Mouse (Mus musculus): ENCODE results near the gene Gstm6. TPM values are rescaled to one million over a fixed set of nuclear protein-coding genes. Genes with fewer than 3 reads are reported as not detected.
"Not testable (repeated sequence)": the region's sequence is repeated elsewhere in the genome, so short reads cannot be mapped to it uniquely, and the experiment has no call there.

Gene Gstm6
- not detected in 2 replicates for total RNA-seq (2017)

GRCm38 (mm10) chr3:107943239-107943990, at the start of gene Gstm6:
Gstm6 (minus strand) TSS chr3:107943749.
- ATAC-seq (ENCODE audit: extremely low read depth, insufficient number of reproducible peaks, low FRiP score, poor library complexity, severe bottlenecking): no peak

DNA sequence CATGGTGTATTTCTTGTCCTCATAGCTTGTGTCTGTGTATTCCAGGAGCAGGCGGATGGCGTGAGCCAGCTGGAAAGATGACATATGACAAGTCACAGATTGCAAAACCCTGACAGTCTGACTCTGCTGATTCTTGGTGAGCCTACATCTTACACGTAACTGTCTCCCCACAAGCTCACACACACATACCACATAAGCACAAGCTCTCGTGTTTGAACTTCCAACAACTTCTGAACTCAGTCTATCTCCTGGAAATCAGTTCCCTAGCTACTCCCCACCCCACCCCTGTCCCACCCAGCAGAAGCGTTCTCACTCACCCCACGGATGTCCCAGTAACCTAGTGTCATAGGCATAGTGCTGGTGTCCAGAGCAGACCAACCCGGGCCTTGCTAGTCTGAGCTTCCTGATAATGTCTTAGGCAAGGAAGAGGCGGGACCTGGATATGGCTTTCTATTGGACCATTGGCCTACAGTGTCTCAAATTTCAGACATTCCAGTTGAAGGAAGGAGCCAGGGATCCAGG, 42.6 kb upstream of the Gstm6 start, which contains the start of gene Gstm2:
TSS of gene Gstm2 (minus strand) at position 413 of the 522 bp plus-strand sequence.
- no peak for ATAC-seq (ENCODE audit: extremely low read depth, insufficient number of reproducible peaks, low FRiP score, poor library complexity, severe bottlenecking)

GRCm38 (mm10) chr3:107985141-107985540, 41.6 kb upstream of the Gstm6 start:
- not testable (repeated sequence) for ATAC-seq (ENCODE audit: extremely low read depth, insufficient number of reproducible peaks, low FRiP score, poor library complexity, severe bottlenecking)

GRCm38 (mm10) chr3:107984471-107984870, 40.9 kb upstream of the Gstm6 start:
- ATAC-seq (ENCODE audit: extremely low read depth, insufficient number of reproducible peaks, low FRiP score, poor library complexity, severe bottlenecking): no peak

DNA sequence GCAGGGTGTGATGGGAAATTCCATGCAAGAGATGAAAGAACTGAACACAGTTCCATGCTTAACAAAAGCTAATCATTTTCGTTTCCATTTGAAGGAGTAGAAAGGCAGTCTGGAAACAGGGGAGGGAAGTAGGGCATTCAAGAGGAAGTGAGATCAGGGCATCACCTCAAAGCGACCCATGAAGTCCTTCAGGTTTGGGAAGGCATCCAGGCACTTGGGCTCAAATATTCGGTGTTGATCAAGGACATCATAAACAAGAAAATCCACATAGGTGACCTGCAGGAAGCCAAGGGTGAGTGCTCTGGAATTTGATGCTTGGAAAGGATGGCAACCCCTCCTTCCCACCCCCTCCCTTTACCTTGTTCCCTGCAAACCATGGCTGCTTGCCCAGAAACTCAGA, 40.2 kb upstream of the Gstm6 start:
- no peak for ATAC-seq (ENCODE audit: extremely low read depth, insufficient number of reproducible peaks, low FRiP score, poor library complexity, severe bottlenecking)

- no peak for ATAC-seq (ENCODE audit: extremely low read depth, insufficient number of reproducible peaks, low FRiP score, poor library complexity, severe bottlenecking)
These were observed 39.2 kb upstream of the Gstm6 start for GRCm38 (mm10) chr3:107982726-107983125.

- no peak for ATAC-seq (ENCODE audit: extremely low read depth, insufficient number of reproducible peaks, low FRiP score, poor library complexity, severe bottlenecking)
These were observed 37.7 kb upstream of the Gstm6 start for GRCm38 (mm10) chr3:107981261-107981660.

DNA sequence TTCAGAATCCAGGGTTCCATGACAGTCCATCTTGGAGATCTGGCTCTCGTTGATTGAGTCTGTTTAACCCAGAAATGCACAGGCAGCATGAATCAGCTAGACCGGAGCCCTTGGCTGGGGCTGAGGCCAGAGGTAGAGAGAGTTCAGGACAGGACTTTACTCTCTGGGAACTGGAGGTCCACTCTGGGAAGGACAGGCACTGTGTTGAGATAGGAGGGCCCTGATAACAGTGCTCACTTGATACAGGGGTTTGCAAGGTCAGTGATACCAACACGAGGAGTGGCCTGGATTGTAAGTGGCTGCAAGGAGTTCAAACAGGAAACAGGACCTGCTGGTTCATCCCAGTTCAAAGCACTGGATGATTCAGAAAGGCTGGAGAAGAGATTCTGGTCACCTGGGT, 34.1 kb upstream of the Gstm6 start:
- no peak for ATAC-seq (ENCODE audit: extremely low read depth, insufficient number of reproducible peaks, low FRiP score, poor library complexity, severe bottlenecking)

GRCm38 (mm10) chr3:107974237-107974636, 30.7 kb upstream of the Gstm6 start:
- no peak for ATAC-seq (ENCODE audit: extremely low read depth, insufficient number of reproducible peaks, low FRiP score, poor library complexity, severe bottlenecking)

- no peak for ATAC-seq (ENCODE audit: extremely low read depth, insufficient number of reproducible peaks, low FRiP score, poor library complexity, severe bottlenecking)
These were observed 28.5 kb upstream of the Gstm6 start for GRCm38 (mm10) chr3:107972070-107972469.

DNA sequence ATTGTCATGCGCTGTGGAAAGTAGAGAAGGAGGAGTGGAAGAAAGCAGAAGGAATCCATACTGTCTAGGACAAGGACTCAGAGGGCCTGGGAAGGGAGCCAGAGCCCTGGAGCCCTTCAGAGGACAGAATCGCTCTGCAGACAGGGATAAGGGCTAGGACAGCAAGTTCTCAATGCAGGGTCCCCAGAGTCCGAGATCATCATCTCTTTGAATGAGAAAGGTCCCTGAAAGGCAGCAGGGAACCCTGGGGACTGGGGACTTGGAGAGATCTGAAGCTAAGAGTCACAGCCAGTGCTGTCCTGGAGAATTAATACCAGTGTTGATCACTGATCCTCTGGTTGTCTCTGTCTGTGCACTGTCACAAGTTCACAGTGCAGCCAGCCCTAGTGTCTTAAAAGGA, 27.6 kb upstream of the Gstm6 start:
- ATAC-seq (ENCODE audit: extremely low read depth, insufficient number of reproducible peaks, low FRiP score, poor library complexity, severe bottlenecking): not testable (repeated sequence)

GRCm38 (mm10) chr3:107968724-107969395, 25.3 kb upstream of the Gstm6 start, which contains the start of gene Gstm3:
Gstm3 (minus strand) TSS chr3:107969283.
- 0 out of 2 replicates have a peak, but pooled peaks have one; percentile 11 for ATAC-seq (ENCODE audit: extremely low read depth, insufficient number of reproducible peaks, low FRiP score, poor library complexity, severe bottlenecking)

DNA sequence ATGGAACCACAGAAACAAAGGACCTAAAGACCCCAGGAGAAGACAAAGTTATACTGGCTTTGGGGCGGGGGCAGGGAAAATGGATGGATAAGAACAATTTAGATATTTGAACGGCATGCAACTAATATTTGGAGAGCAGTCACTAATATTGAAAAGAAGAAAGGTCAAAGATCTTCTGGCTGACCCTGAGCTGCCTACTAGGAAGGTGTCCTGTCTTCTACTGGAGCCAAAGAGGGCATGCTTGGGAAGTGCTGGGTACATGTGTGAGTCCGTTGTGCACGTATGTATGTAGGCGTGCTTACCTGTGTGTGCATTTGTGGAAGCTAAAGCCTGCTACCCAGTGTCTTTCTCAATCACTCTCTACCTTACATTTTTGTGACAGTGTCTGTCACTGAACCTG, 23.1 kb upstream of the Gstm6 start:
- ATAC-seq (ENCODE audit: extremely low read depth, insufficient number of reproducible peaks, low FRiP score, poor library complexity, severe bottlenecking): no peak

DNA sequence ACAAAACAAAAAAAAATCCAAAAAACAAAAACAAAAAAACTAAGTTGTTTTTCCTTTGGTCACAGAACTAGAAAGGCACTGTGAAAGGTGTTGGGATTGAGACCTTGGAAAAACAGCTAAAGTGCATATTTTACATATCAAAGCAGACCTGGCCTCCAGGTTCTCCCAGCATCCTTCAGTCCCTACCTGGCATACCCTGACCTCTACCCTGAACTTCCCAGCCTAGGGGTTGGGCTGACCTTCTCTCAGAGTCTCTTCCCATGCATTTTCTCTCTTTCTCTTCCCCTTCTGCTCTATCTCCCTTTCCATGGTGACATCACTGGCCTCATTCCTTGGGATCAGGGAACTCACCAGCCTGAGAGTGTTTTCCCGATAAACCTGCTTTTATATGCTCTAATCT, 22.0 kb upstream of the Gstm6 start:
- no peak for ATAC-seq (ENCODE audit: extremely low read depth, insufficient number of reproducible peaks, low FRiP score, poor library complexity, severe bottlenecking)

DNA sequence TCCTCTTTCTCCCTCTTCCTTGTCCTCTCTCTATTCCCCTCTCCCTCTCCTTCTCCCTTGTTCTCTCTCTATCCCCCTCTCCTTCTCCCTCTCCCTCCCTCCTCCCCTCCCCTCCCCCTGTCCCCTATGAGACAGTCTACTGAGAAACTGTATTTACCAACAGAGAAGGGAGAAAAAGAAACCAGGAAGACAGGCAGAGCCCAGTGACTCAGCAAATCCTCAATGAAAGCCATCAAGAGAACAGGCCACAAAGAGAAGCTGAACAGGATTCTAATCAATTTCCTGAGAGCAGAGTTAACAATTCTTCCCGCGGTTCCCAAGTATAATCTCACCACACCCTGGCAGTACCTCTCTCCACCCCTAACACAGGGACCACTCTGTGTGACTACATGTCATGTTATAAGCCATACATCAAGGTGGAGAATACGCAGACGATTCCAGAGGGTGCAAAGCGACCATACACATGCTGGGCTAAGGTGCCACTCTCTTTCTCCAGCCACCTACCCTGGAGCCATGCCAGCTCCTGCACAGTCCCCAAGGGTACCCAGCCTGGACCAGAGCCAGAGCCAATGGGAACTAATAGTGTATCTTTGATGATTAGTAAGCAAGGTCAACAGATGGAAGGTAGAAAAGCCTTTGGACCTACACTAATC, 21.2 kb upstream of the Gstm6 start:
- no peak for ATAC-seq (ENCODE audit: extremely low read depth, insufficient number of reproducible peaks, low FRiP score, poor library complexity, severe bottlenecking)

DNA sequence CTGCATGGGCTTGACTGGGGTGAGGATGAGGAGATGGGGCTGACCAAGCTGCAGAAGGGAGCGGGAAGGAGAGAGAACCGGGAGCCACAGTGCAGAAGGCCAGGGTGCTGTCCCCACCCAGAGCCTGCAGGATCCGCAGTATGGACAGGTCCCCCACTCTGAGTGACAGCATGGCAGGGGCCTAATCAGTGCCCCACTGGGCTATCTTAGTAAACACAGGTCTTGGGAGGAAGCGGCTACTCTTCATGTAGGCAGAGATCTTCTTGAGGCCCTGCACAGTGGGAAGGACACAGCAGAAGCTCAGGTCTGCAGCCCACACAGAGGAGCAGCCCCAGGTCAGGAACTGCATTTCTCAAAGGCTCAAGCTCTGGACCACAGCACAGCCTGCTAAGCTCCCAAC, 20.5 kb upstream of the Gstm6 start:
- ATAC-seq (ENCODE audit: extremely low read depth, insufficient number of reproducible peaks, low FRiP score, poor library complexity, severe bottlenecking): no peak

- not testable (repeated sequence) for ATAC-seq (ENCODE audit: extremely low read depth, insufficient number of reproducible peaks, low FRiP score, poor library complexity, severe bottlenecking)
These were observed 11.7 kb upstream of the Gstm6 start for GRCm38 (mm10) chr3:107955260-107955659.

DNA sequence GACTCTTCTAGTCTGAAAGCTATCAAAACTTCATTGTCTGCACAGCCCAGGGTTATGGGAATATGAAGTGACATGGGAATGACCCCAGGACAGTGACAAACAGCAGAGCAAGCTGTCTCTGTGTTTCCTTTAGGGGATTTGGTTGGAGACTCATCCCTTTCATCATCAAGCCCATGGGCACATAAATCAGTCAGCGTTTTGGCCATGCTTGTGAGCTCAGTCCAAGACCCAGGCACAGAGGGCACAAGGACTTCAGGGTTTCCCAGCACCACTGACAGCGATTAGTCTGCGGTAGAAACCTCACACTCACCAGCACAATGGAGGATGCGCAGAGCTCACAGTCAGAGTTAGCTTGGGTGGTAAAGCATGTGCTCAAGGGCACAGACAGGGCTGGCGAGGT, 10.4 kb upstream of the Gstm6 start:
- ATAC-seq (ENCODE audit: extremely low read depth, insufficient number of reproducible peaks, low FRiP score, poor library complexity, severe bottlenecking): no peak

GRCm38 (mm10) chr3:107953328-107953755, 9.8 kb upstream of the Gstm6 start:
- ATAC-seq (ENCODE audit: extremely low read depth, insufficient number of reproducible peaks, low FRiP score, poor library complexity, severe bottlenecking): 0 out of 2 replicates have a peak, but pooled peaks have one; percentile 37
